Mouse (Mus musculus) liver, embryonic 15.5 days (tissue): ENCODE measurements around the gene Scgn. TPM values are rescaled to one million over a fixed set of nuclear protein-coding genes. Genes with fewer than 3 reads are reported as not detected.

Experiments
- ATAC-seq: fragments of 200-750 bp; cut with Nextera tagmentation; 2 replicates; pipeline ENCODE4 v1.8.0; 2017; ENCODE audit warnings: moderate number of reproducible peaks, mild to moderate bottlenecking, moderate library complexity; ENCODE audit not compliant: insufficient read depth
- H3K27ac ChIP-seq: fragments of 300-500 bp; sonication (generic); replicated peaks from 2 replicates; pipeline ENCODE4 v1.5.1; 2015; ENCODE audit warnings: mild to moderate bottlenecking, inconsistent platforms
- H3K27me3 ChIP-seq: fragments of 300-500 bp; sonication (generic); 2 replicates; pipeline ENCODE4 v1.6.1; 2015; ENCODE audit warnings: mild to moderate bottlenecking, inconsistent platforms
- H3K36me3 ChIP-seq: fragments of 300-500 bp; sonication (generic); replicated peaks from 2 replicates; pipeline ENCODE4 v1.6.1; 2015; ENCODE audit warnings: moderate library complexity, mild to moderate bottlenecking, inconsistent platforms
- H3K4me1 ChIP-seq: fragments of 300-500 bp; sonication (generic); replicated peaks from 2 replicates; pipeline ENCODE4 v1.6.1; 2015; ENCODE audit warnings: inconsistent platforms
- H3K4me2 ChIP-seq: fragments of 300-500 bp; sonication (generic); 2 replicates; pipeline ENCODE4 v1.6.1; 2015; ENCODE audit warnings: moderate library complexity, mild to moderate bottlenecking, inconsistent platforms
- H3K4me3 ChIP-seq: fragments of 300-500 bp; sonication (generic); replicated peaks from 2 replicates; pipeline ENCODE4 v1.5.1; 2015; ENCODE audit warnings: mild to moderate bottlenecking, inconsistent platforms
- H3K9ac ChIP-seq: fragments of 300-500 bp; sonication (generic); 2 replicates; pipeline ENCODE4 v1.6.1; 2015; ENCODE audit warnings: moderate library complexity, mild to moderate bottlenecking, inconsistent platforms
- H3K9me3 ChIP-seq: fragments of 300-500 bp; sonication (generic); replicated peaks from 2 replicates; pipeline ENCODE4 v1.6.1; 2016; ENCODE audit warnings: inconsistent platforms
- WGBS: fragments of 180-500 bp; shearing (Covaris S2); methylation state at CpG from one replicate; pipeline ENCODE4 v1.1.7; 2015; ENCODE audit warnings: mixed read lengths; ENCODE audit not compliant: insufficient replicate concordance; 5-methylcytosine and 5-hydroxymethylcytosine counted together
- polyA plus RNA-seq: library from polyadenylated mRNA; unstranded; fragments of >200 nt; fragmentation: Nextera tagmentation; extraction: Ambion mirVana; gene quantifications from 2 replicates; pipeline ENCODE4 v1.2.1, GENCODE M21; 2015

Scgn gene
- polyA plus RNA-seq, 1 experiment from 2014 or later = not detected

DNA sequence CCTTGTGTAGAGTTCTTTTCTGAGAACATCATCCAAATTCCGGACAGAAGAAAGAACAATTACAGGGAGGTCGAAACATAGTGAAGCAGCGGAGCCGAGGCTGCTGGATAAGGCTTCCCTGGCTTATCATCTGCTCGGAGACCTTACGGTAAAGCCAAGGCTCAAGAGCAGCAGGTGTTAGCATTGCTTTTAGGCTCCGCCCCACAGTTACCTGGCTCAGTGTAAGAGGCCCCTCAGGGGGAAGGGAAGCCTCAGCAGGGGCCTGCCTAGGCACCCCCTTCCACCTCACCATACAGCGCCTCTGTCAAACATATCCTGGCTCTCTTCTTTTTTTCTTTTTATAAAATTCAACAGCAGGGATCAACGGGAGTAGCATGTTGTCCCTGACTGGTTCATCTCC, 3.0 kb upstream of the Scgn start:
- Histone ChIP-seq H3K4me1 (no peaks in the 10 kb centered on the region), H3K36me3 (no peaks in the 10 kb centered on the region), H3K4me2 (no peak overlapping the region), H3K27ac (no peak overlapping the region), H3K27me3 (peaks cover 43% of the 10 kb centered on the region), H3K4me3 (no peak overlapping the region), H3K9ac (no peak overlapping the region), H3K9me3 (no peaks in the 10 kb centered on the region)
- WGBS = 14% methylated on average over 9 of the region's 9 CpGs
- no peak for ATAC-seq

GRCm38 (mm10) chr13:23990451-23990850, 563 bp downstream of the Scgn start:
- WGBS = 37% methylated on average over 5 of the region's 5 CpGs
- H3K4me2 ChIP-seq = no peak overlapping the region

GRCm38 (mm10) chr13:23985130-23985529, 5.9 kb downstream of the Scgn start:
- WGBS = 30% methylated on average over 3 of the region's 3 CpGs
- no peaks in the 10 kb centered on the region for H3K27me3 ChIP-seq

More at GRCm38 (mm10) chr13:23990451-23990850, 563 bp downstream of the Scgn start:
- H3K4me1 ChIP-seq = no peaks in the 10 kb centered on the region
- H3K9ac ChIP-seq = no peak overlapping the region
- H3K4me3 ChIP-seq = no peak overlapping the region
- ATAC-seq = no peak
- H3K9me3 ChIP-seq = no peaks in the 10 kb centered on the region
- no peak overlapping the region for H3K27ac ChIP-seq
- no peaks in the 10 kb centered on the region for H3K36me3 ChIP-seq
- H3K27me3 ChIP-seq = peaks cover 40% of the 10 kb centered on the region

GRCm38 (mm10) chr13:23972271-23972670, 18.7 kb downstream of the Scgn start:
- H3K36me3 ChIP-seq = no peaks in the 10 kb centered on the region
- no peaks in the 10 kb centered on the region for H3K27me3 ChIP-seq
- H3K4me2 ChIP-seq = no peak overlapping the region
- no peak overlapping the region for H3K27ac ChIP-seq
- H3K9ac ChIP-seq = no peak overlapping the region
- ATAC-seq = no peak
- no peak overlapping the region for H3K4me3 ChIP-seq
- no peaks in the 10 kb centered on the region for H3K4me1 ChIP-seq
- no peaks in the 10 kb centered on the region for H3K9me3 ChIP-seq
- whole genome bisulfite sequencing = 49% methylated on average over 5 of the region's 5 CpGs

More at GRCm38 (mm10) chr13:23985130-23985529, 5.9 kb downstream of the Scgn start:
- Histone ChIP-seq H3K36me3 (no peaks in the 10 kb centered on the region), H3K27ac (no peak overlapping the region), H3K4me3 (no peak overlapping the region), H3K9ac (no peak overlapping the region), H3K9me3 (no peaks in the 10 kb centered on the region), H3K4me1 (no peaks in the 10 kb centered on the region), H3K4me2 (no peak overlapping the region)
- ATAC-seq = no peak

DNA sequence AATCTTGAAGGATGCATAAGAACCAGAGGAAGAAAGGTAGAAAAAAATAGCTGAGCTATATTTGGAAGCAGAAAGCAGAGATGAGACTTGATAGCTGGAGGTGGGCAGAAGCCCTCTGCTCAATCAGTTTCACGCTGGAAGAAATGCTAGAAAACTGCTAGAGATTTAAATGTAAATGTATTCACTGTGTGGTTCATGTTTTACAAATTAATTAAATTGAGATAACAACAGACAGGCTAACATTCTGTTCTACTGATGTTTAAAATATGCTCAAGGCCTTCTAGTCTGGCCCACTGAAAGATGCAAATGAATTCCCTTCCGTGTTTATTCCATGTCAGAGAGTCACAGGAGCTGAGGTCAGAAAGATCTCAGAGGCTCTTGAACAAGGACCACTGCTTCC, 19.1 kb downstream of the Scgn start:
- Histone ChIP-seq H3K9ac (no peak overlapping the region), H3K27ac (no peak overlapping the region), H3K36me3 (no peaks in the 10 kb centered on the region), H3K4me1 (no peaks in the 10 kb centered on the region), H3K4me3 (no peak overlapping the region), H3K4me2 (no peak overlapping the region), H3K27me3 (no peaks in the 10 kb centered on the region), H3K9me3 (no peaks in the 10 kb centered on the region)
- ATAC-seq = no peak
- WGBS = 54% methylated on average over 2 of the region's 2 CpGs

GRCm38 (mm10) chr13:23964909-23965308, 26.1 kb downstream of the Scgn start:
- no peak overlapping the region for H3K4me3 ChIP-seq
- WGBS = 42% methylated on average over 2 of the region's 2 CpGs
- ATAC-seq = no peak

DNA sequence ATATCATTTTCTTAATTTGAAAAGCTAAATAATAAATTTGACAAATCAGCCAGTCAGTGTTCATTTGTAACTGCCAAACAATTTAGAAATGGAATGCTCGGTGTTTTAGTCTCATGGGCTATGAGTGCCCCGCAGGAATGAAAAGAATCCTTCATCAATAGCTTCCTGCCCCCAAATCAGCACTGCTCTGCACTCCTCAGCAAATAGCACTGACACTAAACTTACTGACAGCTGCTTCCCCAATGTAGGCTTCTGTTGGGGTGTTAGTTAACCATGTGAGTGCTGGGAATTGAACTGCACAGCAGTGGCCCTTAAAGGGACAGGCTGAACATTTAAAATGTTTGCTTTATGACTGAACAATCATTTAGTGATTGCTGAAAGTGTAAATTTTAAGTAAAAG, 31.2 kb downstream of the Scgn start:
- Histone ChIP-seq H3K27me3 (no peaks in the 10 kb centered on the region), H3K4me1 (no peaks in the 10 kb centered on the region), H3K36me3 (no peaks in the 10 kb centered on the region), H3K9me3 (no peaks in the 10 kb centered on the region), H3K9ac (no peak overlapping the region), H3K4me3 (no peak overlapping the region), H3K4me2 (no peak overlapping the region), H3K27ac (no peak overlapping the region)
- 24% methylated on average over 2 of the region's 2 CpGs for WGBS
- ATAC-seq = no peak

More at GRCm38 (mm10) chr13:23964909-23965308, 26.1 kb downstream of the Scgn start:
- Histone ChIP-seq H3K27me3 (no peaks in the 10 kb centered on the region), H3K4me1 (no peaks in the 10 kb centered on the region), H3K9me3 (no peaks in the 10 kb centered on the region), H3K27ac (no peak overlapping the region), H3K4me2 (no peak overlapping the region), H3K9ac (no peak overlapping the region), H3K36me3 (no peaks in the 10 kb centered on the region)

- no peaks in the 10 kb centered on the region for H3K4me1 ChIP-seq
- 28% methylated on average over 3 of the region's 3 CpGs for WGBS
- no peak for ATAC-seq
These were observed 40.1 kb downstream of the Scgn start for GRCm38 (mm10) chr13:23950928-23951327.

GRCm38 (mm10) chr13:23949484-23950246, 41.3 kb downstream of the Scgn start:
- no peak overlapping the region for H3K4me3 ChIP-seq
- no peak for ATAC-seq
- H3K27ac ChIP-seq = no peak overlapping the region
- H3K4me1 ChIP-seq = no peaks in the 10 kb centered on the region
- H3K27me3 ChIP-seq = no peaks in the 10 kb centered on the region
- no peak overlapping the region for H3K9ac ChIP-seq
- WGBS = 61% methylated on average over 14 of the region's 14 CpGs
- no peak overlapping the region for H3K4me2 ChIP-seq
- H3K9me3 ChIP-seq = no peaks in the 10 kb centered on the region
- no peaks in the 10 kb centered on the region for H3K36me3 ChIP-seq

More at GRCm38 (mm10) chr13:23950928-23951327, 40.1 kb downstream of the Scgn start:
- Histone ChIP-seq H3K9me3 (no peaks in the 10 kb centered on the region), H3K9ac (no peak overlapping the region), H3K4me2 (no peak overlapping the region), H3K27me3 (no peaks in the 10 kb centered on the region), H3K36me3 (no peaks in the 10 kb centered on the region), H3K4me3 (no peak overlapping the region), H3K27ac (no peak overlapping the region)

DNA sequence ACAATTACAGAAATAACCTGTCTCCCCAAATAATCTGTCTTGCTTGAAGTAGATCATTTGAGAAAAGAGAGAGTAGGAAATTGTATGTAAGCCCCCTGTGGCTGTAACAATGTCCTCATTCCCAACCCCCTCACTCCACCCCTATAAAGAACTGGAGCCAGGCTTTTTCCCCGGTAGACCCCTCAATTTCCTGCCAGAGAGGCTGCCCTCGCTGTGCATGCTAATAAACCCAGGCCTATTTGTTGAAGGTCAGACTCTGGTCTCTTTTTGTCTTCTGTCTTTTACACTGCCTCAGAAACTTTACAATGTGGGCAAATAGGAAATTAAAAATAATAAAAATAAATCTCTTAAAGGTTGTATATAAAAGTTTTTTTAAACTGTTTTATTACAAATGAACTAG, 44.8 kb downstream of the Scgn start:
- Histone ChIP-seq H3K9ac (no peak overlapping the region), H3K4me1 (no peaks in the 10 kb centered on the region), H3K27me3 (no peaks in the 10 kb centered on the region), H3K4me2 (no peak overlapping the region), H3K36me3 (no peaks in the 10 kb centered on the region), H3K9me3 (no peaks in the 10 kb centered on the region), H3K27ac (no peak overlapping the region), H3K4me3 (no peak overlapping the region)
- no peak for ATAC-seq
- WGBS = 44% methylated on average over 2 of the region's 2 CpGs

GRCm38 (mm10) chr13:23942861-23943260, 48.2 kb downstream of the Scgn start:
- 44% methylated on average over 2 of the region's 2 CpGs for WGBS
- Histone ChIP-seq H3K4me1 (no peaks in the 10 kb centered on the region), H3K36me3 (no peaks in the 10 kb centered on the region), H3K27ac (no peak overlapping the region), H3K9ac (no peak overlapping the region), H3K9me3 (no peaks in the 10 kb centered on the region), H3K27me3 (no peaks in the 10 kb centered on the region), H3K4me2 (no peak overlapping the region), H3K4me3 (no peak overlapping the region)
- no peak for ATAC-seq

- WGBS = 63% methylated on average over 6 of the region's 6 CpGs
- no peaks in the 10 kb centered on the region for H3K4me1 ChIP-seq
- no peaks in the 10 kb centered on the region for H3K27me3 ChIP-seq
- no peak overlapping the region for H3K4me2 ChIP-seq
- H3K27ac ChIP-seq = no peak overlapping the region
- H3K9me3 ChIP-seq = no peaks in the 10 kb centered on the region
- H3K4me3 ChIP-seq = no peak overlapping the region
- H3K36me3 ChIP-seq = no peaks in the 10 kb centered on the region
- no peak for ATAC-seq
- H3K9ac ChIP-seq = no peak overlapping the region
These were observed 50.7 kb downstream of the Scgn start for GRCm38 (mm10) chr13:23940291-23940690.
